ENCODE assay signal across 7 mouse cellular contexts in the genomic region with DNA sequence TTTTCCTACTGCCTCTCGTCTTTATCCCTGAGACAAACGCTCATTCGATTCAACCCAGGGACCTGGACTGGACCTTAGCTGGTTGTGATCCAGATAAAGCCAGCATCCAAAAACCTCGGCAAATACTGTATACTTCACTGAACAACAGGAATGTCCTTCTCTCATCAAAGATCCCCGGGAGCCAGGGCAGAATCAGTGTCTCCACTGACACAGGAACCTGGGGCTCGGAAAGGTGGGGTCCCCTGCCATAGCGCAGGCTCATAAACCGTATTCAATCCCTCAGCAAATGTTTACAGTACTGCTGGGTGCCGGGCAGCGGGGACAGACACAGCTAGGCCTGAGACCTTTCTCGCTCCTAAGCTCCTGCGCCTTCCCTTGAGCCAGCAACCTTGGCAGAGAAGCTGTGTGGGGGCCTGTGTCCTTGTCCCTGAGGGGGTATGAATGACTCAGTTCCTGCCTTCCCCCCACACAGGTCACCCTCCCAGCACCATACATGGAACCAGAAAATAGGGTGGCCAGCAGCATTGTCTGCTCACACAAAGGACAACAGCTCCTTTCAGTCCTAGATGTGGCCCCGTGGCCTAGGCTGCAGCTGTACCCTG. TPM values are rescaled to one million over a fixed set of nuclear protein-coding genes. Genes with fewer than 3 reads are reported as not detected.
DNase-seq lines count a peak whose midpoint lies in the region; ATAC-seq and TF ChIP-seq lines count a peak whose summit lies in the region.

No protein-coding gene starts in this region.

- no peaks in the 10 kb centered on the region for H3K9me3 ChIP-seq in liver, embryonic 11.5 days (ENCODE audit: control insufficient read depth, low read length)
- no peaks in the 10 kb centered on the region for H3K9me3 ChIP-seq in liver, postnatal 0 days (ENCODE audit: low read length)
- no peaks in the 10 kb centered on the region for H3K9me3 ChIP-seq in hindbrain, postnatal 0 days (ENCODE audit: low read length)

- H3K27me3 ChIP-seq in liver, embryonic 11.5 days (replicated peaks; ENCODE audit: control insufficient read depth, insufficient read depth, low read length): no peaks in the 10 kb centered on the region
- H3K27me3 ChIP-seq in liver, postnatal 0 days (ENCODE audit: insufficient read depth, low read length): no peaks in the 10 kb centered on the region
- H3K27me3 ChIP-seq in hindbrain, postnatal 0 days (ENCODE audit: insufficient read depth, low read length): no peaks in the 10 kb centered on the region

- no peak overlapping the region for H3K4me2 ChIP-seq in liver, embryonic 11.5 days
- H3K4me2 ChIP-seq in liver, postnatal 0 days (ENCODE audit: low read depth, low read length): no peak overlapping the region
- no peak overlapping the region for H3K4me2 ChIP-seq in hindbrain, postnatal 0 days (ENCODE audit: low read depth, low read length)

- intact Hi-C loops in left cerebral cortex, postnatal 36 days (cut with DNase I): no loop called here

- H3K27ac ChIP-seq in liver, embryonic 11.5 days (ENCODE audit: low read depth, low read length): 0 out of 2 replicates have a peak overlapping the region, but pooled peaks have one; percentile 0
- H3K27ac ChIP-seq in liver, postnatal 0 days (ENCODE audit: low read depth): no peak overlapping the region
- peak overlapping the region; percentile 54 for H3K27ac ChIP-seq in hindbrain, postnatal 0 days

- DNase-seq in liver, embryonic 11.5 days (ENCODE audit: low spot score): no peak
- no peak for DNase-seq in liver, postnatal 0 days
- peak; percentile 21 for DNase-seq in embryo, embryonic 10.5 days (ENCODE audit: low spot score)
- peak; percentile 15 for DNase-seq in hindbrain, postnatal 0 days (ENCODE audit: low spot score)
- peak; percentile 13 for DNase-seq in ovary, postnatal 14 days (ENCODE audit: low spot score)
- DNase-seq in gastrocnemius, adult 8-10 months (ENCODE audit: low spot score in 2 of 2): no peak
- no peak for DNase-seq in left cerebral cortex, postnatal 36 days (ENCODE audit: low spot score in 2 of 2)

- 0 out of 2 replicates have a peak overlapping the region, but pooled peaks have one; percentile 9 for H3K9ac ChIP-seq in liver, embryonic 11.5 days (ENCODE audit: low read depth, low read length)
- no peak overlapping the region for H3K9ac ChIP-seq in liver, postnatal 0 days (replicated peaks)
- H3K9ac ChIP-seq in hindbrain, postnatal 0 days (replicated peaks; ENCODE audit: low read length): no peak overlapping the region; the same call in 1 of the 2 replicates

- WGBS in liver, embryonic 11.5 days: 82% methylated on average over 13 of the region's 13 CpGs
- WGBS in liver, postnatal 0 days (ENCODE audit: insufficient replicate concordance): 91% methylated on average over 13 of the region's 13 CpGs
- 38% methylated on average over 13 of the region's 13 CpGs for WGBS in hindbrain, postnatal 0 days

- no peak overlapping the region for H3K4me3 ChIP-seq in liver, embryonic 11.5 days (ENCODE audit: low read depth, low read length)
- no peak overlapping the region for H3K4me3 ChIP-seq in liver, postnatal 0 days (ENCODE audit: low read depth, low read length)
- no peak overlapping the region for H3K4me3 ChIP-seq in hindbrain, postnatal 0 days (ENCODE audit: low read length)

- no peak for ATAC-seq in liver, embryonic 11.5 days (replicated peaks; ENCODE audit: low FRiP score)
- ATAC-seq in liver, postnatal 0 days: no peak
- peak; percentile 41; the same call in 1 of the 2 replicates for ATAC-seq in hindbrain, postnatal 0 days

- no peak for TF ChIP-seq EP300 in liver, postnatal 0 days (IDR thresholded peaks at IDR 0.05; ENCODE audit: low read depth)

- H3K4me1 ChIP-seq in liver, embryonic 11.5 days (replicated peaks; ENCODE audit: control insufficient read depth, insufficient read depth, low read length): no peaks in the 10 kb centered on the region
- no peaks in the 10 kb centered on the region for H3K4me1 ChIP-seq in liver, postnatal 0 days (ENCODE audit: insufficient read depth)
- peaks cover 5% of the 10 kb centered on the region; the same call in 1 of the 2 replicates for H3K4me1 ChIP-seq in hindbrain, postnatal 0 days (ENCODE audit: insufficient read depth, low read length)

- no peak for TF ChIP-seq CTCF in liver, postnatal 0 days (IDR thresholded peaks at IDR 0.05; ENCODE audit: low read depth)
- no peak for TF ChIP-seq CTCF in hindbrain, postnatal 0 days (IDR thresholded peaks at IDR 0.05; ENCODE audit: low read depth)

- peaks cover 29% of the 10 kb centered on the region; the same call in 1 of the 2 replicates for H3K36me3 ChIP-seq in liver, embryonic 11.5 days (ENCODE audit: control insufficient read depth, insufficient read depth, low read length)
- peaks cover 91% of the 10 kb centered on the region for H3K36me3 ChIP-seq in liver, postnatal 0 days (replicated peaks; ENCODE audit: insufficient read depth, low read length)
- H3K36me3 ChIP-seq in hindbrain, postnatal 0 days (ENCODE audit: insufficient read depth, low read length): 0 out of 2 replicates have a peak, but pooled peaks cover 6% of the 10 kb centered on the region

RNA-seq across cellular contexts. Expression of a gene that starts 23.1 kb away (rescaled TPM):
- 66.5 and 74.7 TPM in 2 replicates for polyA plus RNA-seq in liver, embryonic 11.5 days (2014; fragmentation: Nextera tagmentation; extraction: Ambion mirVana)
- polyA plus RNA-seq in liver, postnatal 0 days (2015; fragmentation: Nextera tagmentation; extraction: Ambion mirVana): 31.6 and 36.9 TPM in 2 replicates
- 28.0 and 31.1 TPM in 2 replicates for total RNA-seq in hindbrain, postnatal 0 days (2014; rRNA removed)
- 20.4 and 22.6 TPM in 2 replicates for polyA plus RNA-seq in hindbrain, postnatal 0 days (2015; fragmentation: Nextera tagmentation; extraction: Ambion mirVana)
- total RNA-seq in gastrocnemius, adult 8-10 months (2022): 1 to 10 TPM; 3.3 to 4.7 (median 4.0) TPM
- total RNA-seq in left cerebral cortex, postnatal 36 days (2021): 10 to 100 TPM in 1 of 2 experiments, 1 to 10 TPM in 1; 9.9 to 13.6 TPM

Comparison
In these comparisons a context has a peak if more than half of its experiments do, and no peak if none do; other contexts are left out.
1. DNase-seq: peak in embryo, embryonic 10.5 days (single experiment), hindbrain, postnatal 0 days (single experiment) and ovary, postnatal 14 days (single experiment); none in liver, embryonic 11.5 days (single experiment), liver, postnatal 0 days (single experiment), gastrocnemius, adult 8-10 months (0 of 2) and left cerebral cortex, postnatal 36 days (0 of 2).